In the genomic region with DNA sequence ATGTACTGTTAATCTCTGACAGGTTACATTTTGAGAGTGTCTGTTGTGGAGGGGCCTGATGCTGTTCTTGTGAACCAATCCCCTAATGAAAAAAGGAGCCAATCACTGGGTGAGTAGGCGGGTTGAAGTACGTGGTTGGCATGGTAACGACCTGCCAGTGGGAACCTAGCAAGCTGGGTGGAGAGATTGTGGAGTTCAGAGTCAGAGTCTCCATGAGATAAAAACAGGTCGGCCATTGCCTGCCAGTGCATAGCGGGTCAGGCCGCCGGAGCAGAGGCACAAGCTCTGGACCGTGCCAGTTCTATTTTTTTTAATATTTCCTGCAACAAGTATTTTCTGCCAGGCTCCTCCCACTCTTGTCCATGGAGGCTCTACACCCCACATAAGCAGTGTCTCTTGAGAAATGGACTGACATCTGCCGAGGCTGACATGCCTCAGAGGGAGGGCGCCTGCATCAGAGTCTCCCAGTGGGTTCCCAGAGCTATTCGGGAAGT, we compare ENCODE assay signal across 12 mouse cellular contexts. TPM values are rescaled to one million over a fixed set of nuclear protein-coding genes. Genes with fewer than 3 reads are reported as not detected.
DNase-seq lines count a peak whose midpoint lies in the region; ATAC-seq and TF ChIP-seq lines count a peak whose summit lies in the region.
"Had no signal": no experiment of that assay in that cellular context is flagged by ENCODE, and none has a peak within 500 bp of the region (broad histone marks: within the 10 kb centered on the region; RNA-seq: fewer than 3 reads in every experiment).

No protein-coding gene starts in this region.

- DNase-seq in lung, adult 18-20 months: no peak
- DNase-seq in c-Kit-positive CD71-positive TER-119-negative erythroid progenitor cells, embryonic 14.5 days (ENCODE audit: low read depth): peak; percentile 68
- peak; percentile 48 for DNase-seq in hindbrain, postnatal 0 days (ENCODE audit: low spot score)
- peak; percentile 47 for DNase-seq in midbrain, postnatal 0 days (ENCODE audit: low spot score)
- no peak for DNase-seq in testis, postnatal 10 days (ENCODE audit: low spot score)
- no peak for DNase-seq in layer of hippocampus, postnatal 10 days (ENCODE audit: low spot score in 2 of 2)
- DNase-seq: cerebellum, postnatal 36 days; layer of hippocampus, adult 9-11 months had no signal

- no peak for TF ChIP-seq CTCF in hindbrain, postnatal 0 days (IDR thresholded peaks at IDR 0.05; ENCODE audit: low read depth)
- no peak for TF ChIP-seq CTCF in midbrain, postnatal 0 days (IDR thresholded peaks at IDR 0.05)

- H3K9ac ChIP-seq in lung, embryonic 16.5 days (ENCODE audit: low read length): no peak overlapping the region
- no peak overlapping the region for H3K9ac ChIP-seq in hindbrain, postnatal 0 days (replicated peaks; ENCODE audit: low read length)
- H3K9ac ChIP-seq in midbrain, postnatal 0 days (replicated peaks; ENCODE audit: low read length, poor library complexity, severe bottlenecking): no peak overlapping the region
- H3K9ac ChIP-seq: heart, embryonic 15.5 days; midbrain, embryonic 12.5 days had no signal

- 45% methylated on average over 11 of the region's 11 CpGs for WGBS in lung, embryonic 16.5 days
- WGBS in hindbrain, postnatal 0 days: 61% methylated on average over 11 of the region's 11 CpGs
- 62% methylated on average over 11 of the region's 11 CpGs for WGBS in midbrain, postnatal 0 days

- no peak overlapping the region for H3K27ac ChIP-seq in lung, embryonic 16.5 days (ENCODE audit: low read length)
- no peak overlapping the region for H3K27ac ChIP-seq in hindbrain, postnatal 0 days
- no peak overlapping the region for H3K27ac ChIP-seq in midbrain, postnatal 0 days (ENCODE audit: low read depth, low read length)
- H3K27ac ChIP-seq: heart, embryonic 15.5 days; midbrain, embryonic 12.5 days had no signal

- ATAC-seq in lung, embryonic 16.5 days (ENCODE audit: low read depth): peak; percentile 62
- peak; percentile 39; the same call in 1 of the 2 replicates for ATAC-seq in hindbrain, postnatal 0 days
- 0 out of 2 replicates have a peak, but pooled peaks have one; percentile 49 for ATAC-seq in midbrain, postnatal 0 days (ENCODE audit: low FRiP score)
- ATAC-seq: Patski had no signal

- H3K36me3 ChIP-seq in lung, embryonic 16.5 days (ENCODE audit: control insufficient read depth, insufficient read depth, low read length): no peaks in the 10 kb centered on the region
- H3K36me3 ChIP-seq in hindbrain, postnatal 0 days (ENCODE audit: insufficient read depth, low read length): peaks cover 15% of the 10 kb centered on the region
- H3K36me3 ChIP-seq in midbrain, postnatal 0 days (ENCODE audit: insufficient read depth, low read length): peaks cover 25% of the 10 kb centered on the region

- no peaks in the 10 kb centered on the region for H3K9me3 ChIP-seq in lung, embryonic 16.5 days (ENCODE audit: control insufficient read depth, low read length)
- no peaks in the 10 kb centered on the region for H3K9me3 ChIP-seq in hindbrain, postnatal 0 days (ENCODE audit: low read length)
- H3K9me3 ChIP-seq in midbrain, postnatal 0 days (ENCODE audit: low read length): no peaks in the 10 kb centered on the region
- H3K9me3 ChIP-seq: heart, embryonic 15.5 days; midbrain, embryonic 12.5 days had no signal

- no peak overlapping the region for H3K4me3 ChIP-seq in lung, embryonic 16.5 days (ENCODE audit: low read length)
- no peak overlapping the region for H3K4me3 ChIP-seq in hindbrain, postnatal 0 days (ENCODE audit: low read length)
- H3K4me3 ChIP-seq in midbrain, postnatal 0 days (ENCODE audit: low read depth, low read length): no peak overlapping the region
- H3K4me3 ChIP-seq: heart, embryonic 15.5 days; midbrain, embryonic 12.5 days had no signal

- no peaks in the 10 kb centered on the region for H3K27me3 ChIP-seq in lung, embryonic 16.5 days (ENCODE audit: control insufficient read depth, insufficient read depth, low read depth, low read length)
- no peaks in the 10 kb centered on the region for H3K27me3 ChIP-seq in hindbrain, postnatal 0 days (ENCODE audit: insufficient read depth, low read length)
- no peaks in the 10 kb centered on the region for H3K27me3 ChIP-seq in midbrain, postnatal 0 days (ENCODE audit: insufficient read depth, low read length)
- H3K27me3 ChIP-seq: heart, embryonic 15.5 days; midbrain, embryonic 12.5 days; Patski had no signal

- no peak overlapping the region; the same call in 1 of the 2 replicates for H3K4me2 ChIP-seq in lung, embryonic 16.5 days (ENCODE audit: low read depth, low read length)
- H3K4me2 ChIP-seq in hindbrain, postnatal 0 days (ENCODE audit: low read depth, low read length): no peak overlapping the region
- no peak overlapping the region for H3K4me2 ChIP-seq in midbrain, postnatal 0 days (ENCODE audit: low read depth, low read length, poor library complexity, severe bottlenecking)
- H3K4me2 ChIP-seq: heart, embryonic 15.5 days; midbrain, embryonic 12.5 days had no signal

- H3K4me1 ChIP-seq in lung, embryonic 16.5 days (replicated peaks; ENCODE audit: control insufficient read depth, insufficient read depth, low read length): no peaks in the 10 kb centered on the region
- H3K4me1 ChIP-seq in hindbrain, postnatal 0 days (ENCODE audit: insufficient read depth, low read length): no peaks in the 10 kb centered on the region
- H3K4me1 ChIP-seq in midbrain, postnatal 0 days (ENCODE audit: insufficient read depth, low read length): no peaks in the 10 kb centered on the region

RNA-seq across cellular contexts. Expression of a gene that starts 27.4 kb away (rescaled TPM):
- polyA plus RNA-seq in lung, embryonic 16.5 days (2015; fragmentation: Nextera tagmentation; extraction: Ambion mirVana): 191 and 204 TPM in 2 replicates
- 78.4 and 89.7 TPM in 2 replicates for total RNA-seq in hindbrain, postnatal 0 days (2014; rRNA removed)
- 284 and 287 TPM in 2 replicates for polyA plus RNA-seq in hindbrain, postnatal 0 days (2015; fragmentation: Nextera tagmentation; extraction: Ambion mirVana)
- total RNA-seq in midbrain, postnatal 0 days (2014; rRNA removed): 96.0 and 102 TPM in 2 replicates
- polyA plus RNA-seq in midbrain, postnatal 0 days (2015; fragmentation: Nextera tagmentation; extraction: Ambion mirVana): 287 and 291 TPM in 2 replicates
- total RNA-seq in layer of hippocampus, postnatal 10 days (2021): 100 to 1,000 TPM; 120 to 122 TPM

Comparison
In these comparisons a context has a peak if more than half of its experiments do, and no peak if none do; other contexts are left out.
1. DNase-seq: peak in c-Kit-positive CD71-positive TER-119-negative erythroid progenitor cells, embryonic 14.5 days (single experiment), hindbrain, postnatal 0 days (single experiment) and midbrain, postnatal 0 days (single experiment); none in lung, adult 18-20 months (0 of 2), testis, postnatal 10 days (single experiment) and layer of hippocampus, postnatal 10 days (0 of 2).
2. Peak in every context shown above with its lines, with median percentiles within 50 percentile points of each other: ATAC-seq.